Mouse (Mus musculus): ENCODE measurements at regions not wholly inside any gene's neighbourhood (a gene's known extent, or its start where the extent isn't known, plus 50 kb on each side); places are given as distances from the start of the nearest gene placed in this dataset.

GRCm38 (mm10) chr7:117853716-117854115 lies 262.3 kb downstream of the Rps15a start:
- no peaks in the 10 kb centered on the region for H3K27me3 ChIP-seq (replicated peaks; ENCODE audit: control insufficient read depth, insufficient read depth, low read length)
- H3K27ac ChIP-seq (ENCODE audit: low read depth, low read length): no peak overlapping the region
- no peaks in the 10 kb centered on the region for H3K9me3 ChIP-seq (ENCODE audit: control insufficient read depth, low read length)
- no peak overlapping the region for H3K4me3 ChIP-seq (ENCODE audit: low read depth, low read length)
- no peak overlapping the region for H3K4me2 ChIP-seq
- ATAC-seq (replicated peaks; ENCODE audit: low FRiP score) (no peak), DNase-seq (ENCODE audit: low spot score) (no peak)
- no peaks in the 10 kb centered on the region for H3K36me3 ChIP-seq (ENCODE audit: control insufficient read depth, insufficient read depth, low read length)
- no peaks in the 10 kb centered on the region for H3K4me1 ChIP-seq (replicated peaks; ENCODE audit: control insufficient read depth, insufficient read depth, low read length)
- 71% methylated on average over 4 of the region's 4 CpGs for WGBS
- H3K9ac ChIP-seq (ENCODE audit: low read depth, low read length): no peak overlapping the region

DNA sequence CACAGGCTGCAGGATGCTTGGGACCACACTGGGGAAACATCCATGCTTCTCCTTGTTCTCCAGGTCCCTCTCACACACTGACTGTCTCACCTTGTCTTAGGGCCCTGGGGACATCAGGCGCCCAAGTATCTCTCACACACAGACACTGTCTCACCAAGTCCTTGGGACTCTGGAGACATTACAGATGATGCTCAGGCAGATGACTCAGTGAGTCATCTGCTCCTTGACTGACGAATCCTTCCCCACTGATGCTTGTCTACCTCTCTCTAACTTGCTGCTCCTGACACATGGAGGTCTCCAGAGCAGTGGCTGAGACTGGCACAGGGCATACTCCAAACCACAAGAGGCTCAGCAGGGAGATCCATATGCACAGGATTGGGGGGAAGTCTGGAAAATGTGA lies 263.1 kb downstream of the Rps15a start:
- H3K27me3 ChIP-seq (replicated peaks; ENCODE audit: control insufficient read depth, insufficient read depth, low read length): no peaks in the 10 kb centered on the region
- no peak for ATAC-seq (replicated peaks; ENCODE audit: low FRiP score)
- 67% methylated on average over 2 of the region's 2 CpGs for WGBS

DNA sequence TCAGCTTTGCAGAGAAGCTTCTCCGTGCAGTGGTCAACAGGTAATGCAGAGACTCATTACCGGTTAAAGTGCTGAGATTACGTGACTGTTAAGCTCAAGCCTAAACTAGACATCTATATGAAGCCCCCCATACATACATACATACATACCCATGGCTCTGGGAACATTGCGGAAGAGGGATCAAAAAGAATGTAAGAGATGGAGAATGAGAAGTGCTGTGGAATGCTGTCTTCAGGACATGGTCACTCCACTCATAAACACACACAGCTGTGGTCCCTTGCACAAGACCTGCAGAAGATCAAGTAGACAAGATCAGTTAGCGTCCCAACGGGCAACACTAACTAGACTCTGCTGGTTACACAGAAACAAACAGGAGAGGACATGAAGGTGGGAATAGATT lies 265.2 kb downstream of the Rps15a start:
- no peak for DNase-seq (ENCODE audit: low spot score)
- H3K4me3 ChIP-seq (ENCODE audit: low read depth, low read length): no peak overlapping the region
- H3K9ac ChIP-seq (ENCODE audit: low read depth, low read length): no peak overlapping the region
- H3K27ac ChIP-seq (ENCODE audit: low read depth, low read length): no peak overlapping the region
- H3K4me2 ChIP-seq: no peak overlapping the region
- no peaks in the 10 kb centered on the region for H3K9me3 ChIP-seq (ENCODE audit: control insufficient read depth, low read length)
- no peaks in the 10 kb centered on the region for H3K36me3 ChIP-seq (ENCODE audit: control insufficient read depth, insufficient read depth, low read length)
- 86% methylated on average over 6 of the region's 6 CpGs for WGBS
- no peaks in the 10 kb centered on the region for H3K4me1 ChIP-seq (replicated peaks; ENCODE audit: control insufficient read depth, insufficient read depth, low read length)
- ATAC-seq (replicated peaks; ENCODE audit: low FRiP score): no peak
- no peaks in the 10 kb centered on the region for H3K27me3 ChIP-seq (replicated peaks; ENCODE audit: control insufficient read depth, insufficient read depth, low read length)

More for the DNA sequence above, 263.1 kb downstream of the Rps15a start:
- H3K4me2 ChIP-seq: no peak overlapping the region
- no peak overlapping the region for H3K27ac ChIP-seq (ENCODE audit: low read depth, low read length)
- H3K9me3 ChIP-seq (ENCODE audit: control insufficient read depth, low read length): no peaks in the 10 kb centered on the region
- DNase-seq (ENCODE audit: low spot score): no peak
- no peaks in the 10 kb centered on the region for H3K4me1 ChIP-seq (replicated peaks; ENCODE audit: control insufficient read depth, insufficient read depth, low read length)
- no peak overlapping the region for H3K4me3 ChIP-seq (ENCODE audit: low read depth, low read length)
- H3K36me3 ChIP-seq (ENCODE audit: control insufficient read depth, insufficient read depth, low read length): no peaks in the 10 kb centered on the region
- H3K9ac ChIP-seq (ENCODE audit: low read depth, low read length): no peak overlapping the region

DNA sequence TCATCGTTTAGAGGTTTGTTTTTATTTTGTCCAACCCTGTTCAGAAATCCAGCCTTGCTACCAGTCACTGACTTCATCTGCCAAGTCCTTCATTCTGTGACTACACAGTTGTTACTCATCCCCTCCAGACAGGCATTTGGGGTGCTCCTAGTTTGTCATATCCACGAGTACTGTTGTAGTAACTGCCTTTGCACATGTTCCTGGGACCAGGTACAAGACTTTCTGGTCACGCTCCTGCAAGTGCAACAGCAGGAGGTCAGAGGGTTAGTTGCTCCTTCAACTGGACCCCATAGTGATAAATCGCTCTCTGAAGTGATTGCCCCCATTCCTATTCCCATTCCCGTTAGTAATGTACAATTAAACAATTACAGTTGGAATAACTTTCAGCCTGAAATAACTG lies 269.9 kb downstream of the Rps15a start:
- Histone ChIP-seq H3K4me3 (ENCODE audit: low read depth, low read length) (no peak overlapping the region), H3K9ac (ENCODE audit: low read depth, low read length) (no peak overlapping the region)
- DNase-seq (ENCODE audit: low spot score): no peak

GRCm38 (mm10) chr7:117842780-117843179 lies 273.2 kb downstream of the Rps15a start:
- H3K9ac ChIP-seq (ENCODE audit: low read depth, low read length): no peak overlapping the region
- DNase-seq (ENCODE audit: low spot score) (no peak), ATAC-seq (replicated peaks; ENCODE audit: low FRiP score) (no peak)
- H3K27ac ChIP-seq (ENCODE audit: low read depth, low read length): no peak overlapping the region
- no peaks in the 10 kb centered on the region for H3K9me3 ChIP-seq (ENCODE audit: control insufficient read depth, low read length)
- H3K4me3 ChIP-seq (ENCODE audit: low read depth, low read length): no peak overlapping the region
- no peak overlapping the region for H3K4me2 ChIP-seq
- H3K27me3 ChIP-seq (replicated peaks; ENCODE audit: control insufficient read depth, insufficient read depth, low read length): no peaks in the 10 kb centered on the region
- H3K4me1 ChIP-seq (replicated peaks; ENCODE audit: control insufficient read depth, insufficient read depth, low read length): no peaks in the 10 kb centered on the region
- no peaks in the 10 kb centered on the region for H3K36me3 ChIP-seq (ENCODE audit: control insufficient read depth, insufficient read depth, low read length)
- 47% methylated on average over 5 of the region's 5 CpGs for WGBS

More for the DNA sequence above, 269.9 kb downstream of the Rps15a start:
- WGBS: 76% methylated on average over 5 of the region's 5 CpGs
- H3K9me3 ChIP-seq (ENCODE audit: control insufficient read depth, low read length): no peaks in the 10 kb centered on the region
- H3K36me3 ChIP-seq (ENCODE audit: control insufficient read depth, insufficient read depth, low read length): no peaks in the 10 kb centered on the region
- H3K27me3 ChIP-seq (replicated peaks; ENCODE audit: control insufficient read depth, insufficient read depth, low read length): no peaks in the 10 kb centered on the region
- H3K4me2 ChIP-seq: no peak overlapping the region
- ATAC-seq (replicated peaks; ENCODE audit: low FRiP score): no peak
- H3K27ac ChIP-seq (ENCODE audit: low read depth, low read length): no peak overlapping the region
- H3K4me1 ChIP-seq (replicated peaks; ENCODE audit: control insufficient read depth, insufficient read depth, low read length): no peaks in the 10 kb centered on the region

- ATAC-seq (replicated peaks; ENCODE audit: low FRiP score) (no peak), DNase-seq (ENCODE audit: low spot score) (no peak)
- Histone ChIP-seq H3K9me3 (ENCODE audit: control insufficient read depth, low read length) (no peaks in the 10 kb centered on the region), H3K27ac (ENCODE audit: low read depth, low read length) (no peak overlapping the region), H3K4me2 (no peak overlapping the region), H3K9ac (ENCODE audit: low read depth, low read length) (no peak overlapping the region), H3K4me1 (replicated peaks; ENCODE audit: control insufficient read depth, insufficient read depth, low read length) (no peaks in the 10 kb centered on the region), H3K4me3 (ENCODE audit: low read depth, low read length) (no peak overlapping the region), H3K36me3 (ENCODE audit: control insufficient read depth, insufficient read depth, low read length) (no peaks in the 10 kb centered on the region), H3K27me3 (replicated peaks; ENCODE audit: control insufficient read depth, insufficient read depth, low read length) (no peaks in the 10 kb centered on the region)
- 16% methylated on average over 3 of the region's 3 CpGs for WGBS
These were observed 321.0 kb downstream of the Rps15a start for GRCm38 (mm10) chr7:117795035-117795434.

- 80% methylated on average over 6 of the region's 6 CpGs for WGBS
- Histone ChIP-seq H3K4me2 (no peak overlapping the region), H3K9me3 (ENCODE audit: control insufficient read depth, low read length) (no peaks in the 10 kb centered on the region), H3K36me3 (ENCODE audit: control insufficient read depth, insufficient read depth, low read length) (no peaks in the 10 kb centered on the region), H3K4me3 (ENCODE audit: low read depth, low read length) (no peak overlapping the region), H3K27ac (ENCODE audit: low read depth, low read length) (no peak overlapping the region), H3K4me1 (replicated peaks; ENCODE audit: control insufficient read depth, insufficient read depth, low read length) (no peaks in the 10 kb centered on the region), H3K9ac (ENCODE audit: low read depth, low read length) (no peak overlapping the region), H3K27me3 (replicated peaks; ENCODE audit: control insufficient read depth, insufficient read depth, low read length) (no peaks in the 10 kb centered on the region)
- DNase-seq (ENCODE audit: low spot score) (no peak), ATAC-seq (replicated peaks; ENCODE audit: low FRiP score) (no peak)
These were observed 322.0 kb downstream of the Rps15a start for GRCm38 (mm10) chr7:117793991-117794390.

DNA sequence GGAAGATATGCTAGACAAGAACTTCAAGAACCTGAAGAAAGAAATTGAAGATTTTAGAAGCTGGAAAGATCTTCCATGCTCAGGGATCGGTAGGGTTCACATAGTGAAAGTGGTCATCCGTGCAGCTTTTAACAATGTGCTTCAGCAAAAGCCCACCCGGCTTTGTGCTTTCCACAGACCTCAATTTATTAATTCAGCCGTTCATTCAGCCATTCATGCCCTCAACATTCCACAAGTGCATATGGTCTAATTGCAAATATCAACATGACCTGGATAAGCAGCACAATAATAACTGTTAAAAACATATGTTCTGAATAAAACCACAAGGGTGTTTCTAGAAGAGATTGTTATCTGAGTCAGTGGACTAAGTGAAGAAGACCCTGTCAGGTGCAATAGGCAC lies 323.5 kb downstream of the Rps15a start:
- ATAC-seq (replicated peaks; ENCODE audit: low FRiP score) (no peak), DNase-seq (ENCODE audit: low spot score) (no peak)
- WGBS: 90% methylated on average over 4 of the region's 4 CpGs
- Histone ChIP-seq H3K4me3 (ENCODE audit: low read depth, low read length) (no peak overlapping the region), H3K9ac (ENCODE audit: low read depth, low read length) (no peak overlapping the region), H3K4me1 (replicated peaks; ENCODE audit: control insufficient read depth, insufficient read depth, low read length) (no peaks in the 10 kb centered on the region), H3K36me3 (ENCODE audit: control insufficient read depth, insufficient read depth, low read length) (no peaks in the 10 kb centered on the region), H3K27ac (ENCODE audit: low read depth, low read length) (no peak overlapping the region), H3K9me3 (ENCODE audit: control insufficient read depth, low read length) (no peaks in the 10 kb centered on the region), H3K4me2 (no peak overlapping the region), H3K27me3 (replicated peaks; ENCODE audit: control insufficient read depth, insufficient read depth, low read length) (no peaks in the 10 kb centered on the region)

- WGBS: 82% methylated on average over 4 of the region's 4 CpGs
- H3K27ac ChIP-seq (ENCODE audit: low read depth, low read length): no peak overlapping the region
- ATAC-seq (replicated peaks; ENCODE audit: low FRiP score) (no peak), DNase-seq (ENCODE audit: low spot score) (no peak)
- no peak overlapping the region for H3K4me3 ChIP-seq (ENCODE audit: low read depth, low read length)
- no peaks in the 10 kb centered on the region for H3K36me3 ChIP-seq (ENCODE audit: control insufficient read depth, insufficient read depth, low read length)
- no peaks in the 10 kb centered on the region for H3K27me3 ChIP-seq (replicated peaks; ENCODE audit: control insufficient read depth, insufficient read depth, low read length)
- no peaks in the 10 kb centered on the region for H3K9me3 ChIP-seq (ENCODE audit: control insufficient read depth, low read length)
- no peak overlapping the region for H3K4me2 ChIP-seq
- no peaks in the 10 kb centered on the region for H3K4me1 ChIP-seq (replicated peaks; ENCODE audit: control insufficient read depth, insufficient read depth, low read length)
- H3K9ac ChIP-seq (ENCODE audit: low read depth, low read length): no peak overlapping the region
These were observed 337.0 kb downstream of the Rps15a start for GRCm38 (mm10) chr7:117778996-117779395.
